Mouse (Mus musculus): ENCODE measurements at regions not wholly inside any gene's neighbourhood (a gene's known extent, or its start where the extent isn't known, plus 50 kb on each side); places are given as distances from the start of the nearest gene placed in this dataset.

DNA sequence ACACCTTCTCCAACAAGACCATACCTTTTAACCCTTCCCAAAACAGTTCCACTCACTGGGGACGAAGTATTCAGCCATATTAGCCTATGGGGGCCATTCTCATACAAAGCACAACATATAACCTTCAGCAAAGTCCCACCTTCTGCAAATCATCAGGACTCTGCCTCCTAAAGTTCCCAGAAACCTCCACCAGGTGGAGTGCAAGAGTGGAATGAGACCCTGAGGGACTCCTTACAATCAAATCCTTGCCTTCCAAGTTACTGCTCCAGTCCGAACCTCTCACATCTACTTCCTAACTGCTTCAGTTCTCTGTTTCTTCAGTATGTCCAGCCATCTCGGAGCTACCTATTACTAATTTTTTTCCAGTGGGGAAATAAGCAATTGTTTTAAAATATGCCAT is 235.2 kb upstream of the 4930583I09Rik start:
- Histone ChIP-seq H3K4me2 (ENCODE audit: low read length) (no peak overlapping the region), H3K27me3 (replicated peaks; ENCODE audit: control insufficient read depth, insufficient read depth, low read length) (no peaks in the 10 kb centered on the region), H3K9ac (ENCODE audit: low read depth, low read length) (no peak overlapping the region), H3K4me3 (ENCODE audit: low read length) (no peak overlapping the region), H3K27ac (ENCODE audit: low read depth, low read length) (no peak overlapping the region), H3K36me3 (ENCODE audit: control insufficient read depth, insufficient read depth, low read length) (no peaks in the 10 kb centered on the region), H3K4me1 (ENCODE audit: control insufficient read depth, insufficient read depth, low read depth, low read length) (no peaks in the 10 kb centered on the region), H3K9me3 (ENCODE audit: control insufficient read depth, low read length) (no peaks in the 10 kb centered on the region)
- no peak for ATAC-seq
- WGBS, result 62% methylated on average over 3 of the region's 3 CpGs

DNA sequence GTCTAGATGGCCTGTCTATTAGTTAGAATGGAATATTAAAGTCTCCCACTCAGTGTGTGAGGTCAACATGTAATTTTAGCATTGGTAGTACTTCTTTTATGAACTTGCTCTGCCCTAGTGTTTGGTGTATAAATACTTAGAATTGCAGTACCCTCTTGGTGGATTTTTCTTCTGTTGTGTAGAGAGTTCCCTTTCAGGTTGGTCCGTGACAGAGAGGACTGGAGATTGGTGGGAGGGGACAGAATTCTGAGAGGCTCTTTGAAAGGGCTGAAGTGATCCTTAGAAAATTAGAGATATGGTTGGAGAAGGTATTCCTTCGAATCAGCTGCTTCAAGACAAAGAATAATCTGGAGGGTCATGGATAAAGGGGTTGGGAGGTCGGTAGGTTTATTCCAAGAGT is 230.3 kb upstream of the 4930583I09Rik start:
- no peaks in the 10 kb centered on the region for H3K9me3 ChIP-seq (ENCODE audit: control insufficient read depth, low read length)
- no peak overlapping the region for H3K27ac ChIP-seq (ENCODE audit: low read depth, low read length)
- no peak overlapping the region for H3K9ac ChIP-seq (ENCODE audit: low read depth, low read length)
- no peak overlapping the region for H3K4me3 ChIP-seq (ENCODE audit: low read length)
- no peak for ATAC-seq
- 81% methylated on average over 3 of the region's 3 CpGs for WGBS
- no peaks in the 10 kb centered on the region for H3K27me3 ChIP-seq (replicated peaks; ENCODE audit: control insufficient read depth, insufficient read depth, low read length)
- H3K36me3 ChIP-seq (ENCODE audit: control insufficient read depth, insufficient read depth, low read length), result no peaks in the 10 kb centered on the region
- H3K4me2 ChIP-seq (ENCODE audit: low read length), result no peak overlapping the region
- no peaks in the 10 kb centered on the region for H3K4me1 ChIP-seq (ENCODE audit: control insufficient read depth, insufficient read depth, low read depth, low read length)

DNA sequence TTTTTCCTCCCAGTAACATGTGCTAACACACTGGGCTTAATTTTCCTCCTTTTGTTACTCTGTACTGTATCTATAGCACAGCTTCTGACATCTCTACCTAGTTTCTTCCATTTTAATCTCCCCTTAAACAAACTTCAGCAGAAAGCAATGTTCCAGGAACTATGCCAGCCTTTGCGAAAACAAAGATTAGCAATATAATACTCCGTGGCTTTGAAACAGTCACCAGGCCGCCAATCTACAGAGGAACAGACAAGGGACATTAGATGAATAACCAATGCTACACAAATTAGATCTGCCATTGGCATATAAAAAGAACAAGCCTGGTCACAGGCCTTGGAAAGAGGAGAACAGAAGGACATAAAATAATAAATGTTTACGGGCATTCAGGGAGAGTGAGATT is 220.2 kb upstream of the 4930583I09Rik start:
- no peaks in the 10 kb centered on the region for H3K4me1 ChIP-seq (ENCODE audit: control insufficient read depth, insufficient read depth, low read depth, low read length)
- H3K9me3 ChIP-seq (ENCODE audit: control insufficient read depth, low read length), result peaks cover 3% of the 10 kb centered on the region; the same call in 1 of the 2 replicates
- H3K4me3 ChIP-seq (ENCODE audit: low read length), result no peak overlapping the region
- no peak overlapping the region for H3K9ac ChIP-seq (ENCODE audit: low read depth, low read length)
- H3K36me3 ChIP-seq (ENCODE audit: control insufficient read depth, insufficient read depth, low read length), result no peaks in the 10 kb centered on the region
- no peaks in the 10 kb centered on the region for H3K27me3 ChIP-seq (replicated peaks; ENCODE audit: control insufficient read depth, insufficient read depth, low read length)
- no peak for ATAC-seq
- WGBS, result 64% methylated on average over 4 of the region's 4 CpGs
- no peak overlapping the region for H3K27ac ChIP-seq (ENCODE audit: low read depth, low read length)
- no peak overlapping the region for H3K4me2 ChIP-seq (ENCODE audit: low read length)

DNA sequence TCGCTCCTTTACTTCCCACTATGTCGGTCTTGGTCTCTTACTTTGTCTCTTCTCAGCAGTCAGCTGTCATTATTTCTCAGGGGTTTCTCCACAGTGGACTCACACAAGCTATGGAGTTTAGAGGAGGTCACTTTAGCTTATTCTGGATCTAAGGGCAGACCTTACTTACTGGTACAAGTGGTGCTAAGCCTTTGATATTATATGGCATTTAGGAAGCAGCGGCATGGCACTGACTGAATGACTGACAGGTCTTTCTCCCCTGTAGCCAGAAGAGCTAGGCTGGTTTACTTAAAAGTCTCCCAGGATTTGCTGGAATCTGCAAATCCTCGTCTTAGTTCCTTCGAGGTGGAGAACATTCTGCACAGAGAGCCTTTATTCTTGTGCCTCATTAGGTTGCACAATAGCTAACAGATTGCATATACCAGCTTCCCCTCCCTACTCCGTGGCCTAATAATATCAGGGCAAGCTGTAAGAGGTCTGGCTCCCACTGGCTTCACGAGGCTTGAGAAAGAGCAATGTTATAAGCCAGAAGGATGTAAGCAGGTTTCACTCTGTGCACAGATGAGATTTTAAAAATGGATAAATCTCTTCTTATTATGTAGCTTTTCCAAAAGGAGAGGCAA is 214.1 kb upstream of the 4930583I09Rik start:
- Histone ChIP-seq H3K9me3 (ENCODE audit: control insufficient read depth, low read length) (no peaks in the 10 kb centered on the region), H3K4me3 (ENCODE audit: low read length) (no peak overlapping the region), H3K27ac (ENCODE audit: low read depth, low read length) (no peak overlapping the region), H3K36me3 (ENCODE audit: control insufficient read depth, insufficient read depth, low read length) (no peaks in the 10 kb centered on the region), H3K4me2 (ENCODE audit: low read length) (no peak overlapping the region), H3K4me1 (ENCODE audit: control insufficient read depth, insufficient read depth, low read depth, low read length) (no peaks in the 10 kb centered on the region), H3K27me3 (replicated peaks; ENCODE audit: control insufficient read depth, insufficient read depth, low read length) (no peaks in the 10 kb centered on the region), H3K9ac (ENCODE audit: low read depth, low read length) (no peak overlapping the region)
- peak; percentile 65; the same call in 1 of the 2 replicates for ATAC-seq
- WGBS, result 53% methylated on average over 7 of the region's 7 CpGs

DNA sequence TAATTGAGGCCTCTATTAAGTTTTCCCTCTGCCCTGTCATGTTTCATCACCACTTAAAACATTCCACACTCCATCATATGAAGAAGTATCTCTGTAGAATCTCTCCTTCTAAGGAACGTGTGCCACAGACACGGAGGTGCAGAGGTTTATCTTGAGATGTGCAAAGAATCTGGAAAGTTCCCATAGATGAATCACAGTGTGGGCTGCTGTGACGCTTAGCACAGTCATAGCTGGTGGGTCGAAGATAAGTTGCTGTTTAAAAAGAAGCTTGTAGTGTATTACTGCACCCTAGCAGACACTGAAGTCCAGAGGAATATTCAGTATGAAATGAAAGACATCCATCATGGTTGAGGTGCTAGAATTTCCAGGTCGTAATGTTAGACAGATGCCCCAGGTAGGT is 179.9 kb upstream of the 4930583I09Rik start:
- 88% methylated on average over 5 of the region's 5 CpGs for WGBS
- no peak overlapping the region for H3K4me3 ChIP-seq (ENCODE audit: low read length)
- H3K36me3 ChIP-seq (ENCODE audit: control insufficient read depth, insufficient read depth, low read length), result no peaks in the 10 kb centered on the region
- H3K27me3 ChIP-seq (replicated peaks; ENCODE audit: control insufficient read depth, insufficient read depth, low read length), result no peaks in the 10 kb centered on the region
- H3K4me2 ChIP-seq (ENCODE audit: low read length), result no peak overlapping the region
- H3K4me1 ChIP-seq (ENCODE audit: control insufficient read depth, insufficient read depth, low read depth, low read length), result no peaks in the 10 kb centered on the region
- ATAC-seq, result no peak
- H3K27ac ChIP-seq (ENCODE audit: low read depth, low read length), result no peak overlapping the region
- no peak overlapping the region for H3K9ac ChIP-seq (ENCODE audit: low read depth, low read length)
- no peaks in the 10 kb centered on the region for H3K9me3 ChIP-seq (ENCODE audit: control insufficient read depth, low read length)

DNA sequence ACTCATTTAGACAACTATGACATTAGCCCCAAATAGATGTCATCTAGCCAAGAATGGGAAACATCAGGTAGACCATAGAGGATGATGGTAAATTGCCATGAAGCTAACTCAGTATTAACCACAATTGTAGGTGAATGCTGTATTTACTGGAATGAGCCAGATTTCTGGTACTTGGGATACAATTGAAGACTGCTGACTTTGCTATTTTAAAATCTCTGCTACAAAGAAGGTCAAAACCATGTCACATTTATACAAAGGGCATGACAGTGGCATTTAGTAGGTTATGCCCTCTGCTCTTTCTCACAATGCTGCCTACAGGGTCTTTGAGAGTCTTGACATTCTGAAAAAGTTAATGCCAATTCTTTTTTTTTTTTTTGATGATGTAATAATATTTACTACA is 178.8 kb upstream of the 4930583I09Rik start:
- H3K27me3 ChIP-seq (replicated peaks; ENCODE audit: control insufficient read depth, insufficient read depth, low read length), result no peaks in the 10 kb centered on the region
- H3K36me3 ChIP-seq (ENCODE audit: control insufficient read depth, insufficient read depth, low read length), result no peaks in the 10 kb centered on the region
- H3K9ac ChIP-seq (ENCODE audit: low read depth, low read length), result no peak overlapping the region
- H3K4me1 ChIP-seq (ENCODE audit: control insufficient read depth, insufficient read depth, low read depth, low read length), result no peaks in the 10 kb centered on the region
- no peak overlapping the region for H3K4me3 ChIP-seq (ENCODE audit: low read length)
- H3K9me3 ChIP-seq (ENCODE audit: control insufficient read depth, low read length), result no peaks in the 10 kb centered on the region
- no peak overlapping the region for H3K27ac ChIP-seq (ENCODE audit: low read depth, low read length)
- no peak for ATAC-seq
- no peak overlapping the region for H3K4me2 ChIP-seq (ENCODE audit: low read length)

DNA sequence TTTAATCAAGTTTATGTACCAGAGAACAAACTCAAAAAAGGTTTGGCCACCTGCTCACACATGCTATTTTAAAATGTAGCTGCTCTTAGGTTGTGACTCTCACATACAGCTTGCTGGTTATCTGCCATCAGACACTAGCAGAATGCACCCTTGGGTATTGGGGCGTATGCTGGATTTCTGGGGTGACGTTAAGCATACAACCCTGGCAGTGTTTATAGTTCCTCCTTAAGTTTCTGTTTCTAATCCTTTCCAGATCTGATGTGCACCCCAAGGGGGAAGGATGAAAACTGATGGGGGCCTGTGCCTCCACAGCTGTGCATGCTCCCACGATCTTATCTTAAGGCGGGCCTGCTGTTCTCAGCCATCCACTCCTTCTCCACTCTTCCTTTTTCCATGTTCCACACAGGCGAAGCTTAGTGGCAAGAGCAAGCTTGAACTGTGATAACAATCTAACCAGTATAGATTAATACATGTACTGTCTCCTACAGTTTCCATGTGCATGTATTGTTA is 164.8 kb upstream of the 4930583I09Rik start:
- no peaks in the 10 kb centered on the region for H3K4me1 ChIP-seq (ENCODE audit: control insufficient read depth, insufficient read depth, low read depth, low read length)
- no peak overlapping the region for H3K27ac ChIP-seq (ENCODE audit: low read depth, low read length)
- no peak for ATAC-seq
- 76% methylated on average over 5 of the region's 5 CpGs for WGBS
- no peaks in the 10 kb centered on the region for H3K9me3 ChIP-seq (ENCODE audit: control insufficient read depth, low read length)
- H3K4me2 ChIP-seq (ENCODE audit: low read length), result no peak overlapping the region
- no peak overlapping the region for H3K4me3 ChIP-seq (ENCODE audit: low read length)
- no peaks in the 10 kb centered on the region for H3K27me3 ChIP-seq (replicated peaks; ENCODE audit: control insufficient read depth, insufficient read depth, low read length)
- H3K9ac ChIP-seq (ENCODE audit: low read depth, low read length), result no peak overlapping the region
- no peaks in the 10 kb centered on the region for H3K36me3 ChIP-seq (ENCODE audit: control insufficient read depth, insufficient read depth, low read length)

DNA sequence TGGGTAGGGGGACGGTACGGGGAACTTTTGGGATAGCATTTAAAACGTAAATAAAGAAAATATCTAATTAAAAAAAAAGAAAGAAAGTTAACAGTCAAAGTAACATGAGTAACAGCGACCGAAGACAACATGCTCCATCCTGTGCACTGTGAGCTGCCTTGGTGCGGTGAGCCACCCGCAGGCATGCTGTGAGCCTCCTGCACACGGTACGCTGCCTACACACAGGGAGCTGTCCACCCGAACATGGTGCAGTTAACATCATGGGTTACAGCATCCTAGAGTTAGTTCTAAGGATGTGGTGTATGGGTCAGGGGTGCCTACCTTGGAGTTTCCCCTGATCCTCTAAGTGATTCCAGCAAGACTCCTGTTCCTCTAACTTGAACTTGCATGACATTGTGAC is 158.6 kb upstream of the 4930583I09Rik start:
- H3K27me3 ChIP-seq (replicated peaks; ENCODE audit: control insufficient read depth, insufficient read depth, low read length), result no peaks in the 10 kb centered on the region
- no peak overlapping the region for H3K9ac ChIP-seq (ENCODE audit: low read depth, low read length)
- H3K27ac ChIP-seq (ENCODE audit: low read depth, low read length), result no peak overlapping the region
- no peak overlapping the region for H3K4me3 ChIP-seq (ENCODE audit: low read length)
- no peak overlapping the region for H3K4me2 ChIP-seq (ENCODE audit: low read length)
- no peaks in the 10 kb centered on the region for H3K9me3 ChIP-seq (ENCODE audit: control insufficient read depth, low read length)
- WGBS, result 93% methylated on average over 10 of the region's 10 CpGs
- no peaks in the 10 kb centered on the region for H3K4me1 ChIP-seq (ENCODE audit: control insufficient read depth, insufficient read depth, low read depth, low read length)
- ATAC-seq, result no peak
- no peaks in the 10 kb centered on the region for H3K36me3 ChIP-seq (ENCODE audit: control insufficient read depth, insufficient read depth, low read length)

DNA sequence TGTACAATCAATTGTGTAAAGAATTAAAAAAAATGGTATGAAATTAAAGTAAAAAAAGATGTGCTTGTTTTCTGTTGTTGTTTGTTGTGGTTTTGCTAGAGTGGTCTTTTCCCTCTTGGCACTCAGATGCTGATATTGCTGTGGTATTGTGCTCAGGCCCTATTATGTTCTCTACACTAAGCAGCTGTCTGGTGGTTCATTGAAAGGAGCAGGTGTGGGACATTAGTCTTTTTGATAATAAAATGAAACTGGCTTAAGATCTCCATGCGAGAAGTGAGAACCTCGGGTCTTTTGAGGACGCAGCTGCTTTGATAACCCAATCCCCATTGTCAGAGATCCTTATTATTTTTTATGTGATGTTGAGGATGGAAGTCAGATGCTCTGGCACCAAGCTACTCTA is 155.4 kb upstream of the 4930583I09Rik start:
- no peaks in the 10 kb centered on the region for H3K4me1 ChIP-seq (ENCODE audit: control insufficient read depth, insufficient read depth, low read depth, low read length)
- H3K9me3 ChIP-seq (ENCODE audit: control insufficient read depth, low read length), result no peaks in the 10 kb centered on the region
- 65% methylated on average over 3 of the region's 3 CpGs for WGBS

More for the DNA sequence above, 155.4 kb upstream of the 4930583I09Rik start:
- H3K36me3 ChIP-seq (ENCODE audit: control insufficient read depth, insufficient read depth, low read length), result no peaks in the 10 kb centered on the region
- H3K9ac ChIP-seq (ENCODE audit: low read depth, low read length), result no peak overlapping the region
- no peak overlapping the region for H3K27ac ChIP-seq (ENCODE audit: low read depth, low read length)
- H3K4me3 ChIP-seq (ENCODE audit: low read length), result no peak overlapping the region
- no peak for ATAC-seq
- H3K27me3 ChIP-seq (replicated peaks; ENCODE audit: control insufficient read depth, insufficient read depth, low read length), result no peaks in the 10 kb centered on the region
- no peak overlapping the region for H3K4me2 ChIP-seq (ENCODE audit: low read length)
